Mouse (Mus musculus) cerebellum, adult 9-11 months (tissue): ENCODE measurements around the gene Men1.
A peak's percentile ranks its signal among the peaks of the same experiment; 100 is the strongest.
"Not testable (repeated sequence)": the region's sequence is repeated elsewhere in the genome, so short reads cannot be mapped to it uniquely, and the experiment has no call there.

Experiments used
- DNase-seq: peaks from one replicate; pipeline ENCODE4 v3.0.0; 2022

The Men1 gene

DNA sequence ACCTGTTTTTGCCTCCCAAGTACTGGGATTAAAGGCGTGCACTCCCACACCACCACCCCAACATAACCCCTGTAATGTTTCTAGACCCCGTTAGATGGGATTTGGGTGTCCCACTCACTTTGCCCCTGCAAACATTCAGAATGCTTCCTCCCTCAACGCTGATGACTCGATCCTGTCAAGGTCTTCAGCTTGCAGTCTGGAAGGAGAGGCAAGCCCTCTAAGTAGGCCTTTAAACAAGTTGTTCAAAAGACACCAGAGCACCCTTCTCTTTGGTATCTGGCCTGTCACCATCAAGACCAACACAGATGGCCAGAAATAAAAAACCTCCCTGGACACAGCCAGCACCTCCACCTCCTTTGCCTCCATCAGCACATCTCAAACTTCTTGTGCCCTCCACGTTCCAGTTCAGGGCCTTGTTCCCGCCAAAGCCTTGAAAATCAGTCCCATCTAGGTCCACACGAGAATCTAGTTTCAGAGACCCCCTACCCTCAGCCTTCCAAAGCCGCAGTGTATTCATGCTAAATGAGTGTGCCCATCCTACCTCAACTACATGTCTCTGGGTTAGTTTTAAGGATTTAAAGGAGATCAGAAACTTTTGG lies 29.2 kb upstream of the Men1 start:
- peak; percentile 67 for DNase-seq

DNA sequence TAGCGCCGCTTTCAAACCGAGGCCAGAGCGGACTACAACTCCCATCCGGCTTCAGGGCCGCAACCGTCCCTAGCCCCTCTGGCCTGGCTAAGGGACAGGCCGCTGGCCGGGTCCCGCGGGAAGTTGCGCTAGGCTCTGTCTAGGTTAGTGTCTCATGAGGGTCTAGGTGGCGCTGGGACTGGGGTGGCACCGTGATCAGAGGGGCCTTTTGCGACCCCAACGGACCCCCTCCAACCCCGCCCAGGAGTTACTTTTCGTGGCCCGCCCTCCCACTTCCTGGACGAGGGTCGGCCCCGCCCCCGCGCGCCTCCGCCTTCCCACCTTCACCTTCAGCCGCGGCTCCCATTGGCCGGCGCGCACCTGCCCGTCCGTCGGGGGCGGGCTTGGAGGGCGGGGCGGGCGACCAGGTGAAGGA lies 28.6 kb upstream of the Men1 start, which contains the start of gene Cdc42bpg:
Gene Cdc42bpg (plus strand): TSS at position 320 of the 415 bp plus-strand sequence.
- DNase-seq, result peak; percentile 93

DNA sequence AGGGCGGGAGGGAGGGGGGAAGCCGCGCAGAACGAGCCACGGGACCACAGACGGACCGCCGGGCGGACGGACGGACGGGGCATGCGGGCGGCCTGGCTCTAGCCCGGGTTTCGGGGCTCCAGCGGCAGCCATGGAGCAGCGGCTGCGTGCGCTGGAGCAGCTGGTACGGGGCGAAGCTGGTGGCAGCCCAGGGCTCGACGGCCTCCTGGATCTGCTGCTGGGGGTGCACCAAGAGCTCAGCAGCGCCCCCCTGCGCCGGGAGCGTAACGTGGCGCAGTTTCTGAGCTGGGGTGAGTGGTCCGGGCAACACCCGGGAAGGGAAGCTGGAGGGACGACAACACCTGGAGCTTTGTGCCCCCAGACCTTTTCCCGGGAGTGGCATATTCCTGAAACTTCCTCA lies 28.2 kb upstream of the Men1 start:
- peak; percentile 84 for DNase-seq

DNA sequence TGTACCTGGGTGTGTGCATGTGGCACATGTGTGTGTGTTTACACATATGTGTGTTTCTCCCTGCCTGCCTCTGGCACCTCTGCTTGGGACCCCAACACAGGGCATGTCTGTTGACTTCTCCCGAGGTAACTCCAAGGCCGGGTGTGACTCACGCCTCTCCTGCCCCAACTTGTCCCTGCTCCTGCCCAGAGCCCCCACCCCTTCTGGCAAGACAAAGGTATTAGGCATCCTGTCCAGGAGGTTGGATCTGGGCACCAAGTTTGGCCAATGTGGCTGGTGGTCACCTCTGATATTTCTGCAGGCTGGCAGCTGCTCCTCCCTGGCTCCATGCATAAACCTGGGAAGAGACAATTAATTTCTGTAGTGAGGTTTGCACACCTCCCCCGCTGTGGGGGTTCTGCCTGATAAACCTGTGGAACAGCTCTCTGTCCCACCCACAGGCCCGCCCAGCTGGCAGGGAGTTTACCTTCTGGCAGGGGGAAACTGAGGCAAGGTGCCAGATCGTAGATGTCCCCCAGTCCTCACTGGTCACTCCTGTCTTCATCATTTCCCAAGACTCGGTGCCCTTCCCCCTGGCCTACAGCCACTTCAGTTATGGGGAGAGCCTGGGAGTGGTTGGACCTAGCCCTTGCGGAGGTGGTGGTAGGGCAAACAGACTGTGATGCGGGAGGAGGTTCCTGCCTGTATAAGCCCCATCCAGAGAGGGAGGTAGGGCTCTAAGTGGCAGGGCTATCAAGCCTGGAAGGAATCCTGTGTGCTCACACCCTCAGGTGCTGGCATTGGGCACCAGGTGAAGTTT lies 26.8 kb upstream of the Men1 start:
- DNase-seq, result peak; percentile 83

DNA sequence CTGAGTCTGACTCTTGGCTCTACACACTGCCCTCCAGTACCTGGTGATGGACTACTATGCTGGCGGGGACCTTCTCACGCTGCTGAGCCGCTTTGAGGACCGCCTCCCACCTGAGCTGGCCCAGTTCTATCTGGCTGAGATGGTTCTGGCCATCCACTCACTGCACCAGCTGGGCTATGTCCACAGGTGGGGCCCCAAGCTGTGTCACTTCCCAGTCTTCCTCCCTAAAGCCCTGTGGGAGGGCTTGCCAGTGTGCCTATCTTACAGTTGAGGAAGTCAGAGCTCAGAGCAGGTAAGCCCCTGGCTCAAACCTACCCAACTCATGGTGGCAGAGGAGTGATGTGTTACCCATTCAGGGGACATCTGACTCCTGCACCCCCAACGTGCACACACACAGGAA lies 24.6 kb upstream of the Men1 start:
- DNase-seq, result peak; percentile 78

DNA sequence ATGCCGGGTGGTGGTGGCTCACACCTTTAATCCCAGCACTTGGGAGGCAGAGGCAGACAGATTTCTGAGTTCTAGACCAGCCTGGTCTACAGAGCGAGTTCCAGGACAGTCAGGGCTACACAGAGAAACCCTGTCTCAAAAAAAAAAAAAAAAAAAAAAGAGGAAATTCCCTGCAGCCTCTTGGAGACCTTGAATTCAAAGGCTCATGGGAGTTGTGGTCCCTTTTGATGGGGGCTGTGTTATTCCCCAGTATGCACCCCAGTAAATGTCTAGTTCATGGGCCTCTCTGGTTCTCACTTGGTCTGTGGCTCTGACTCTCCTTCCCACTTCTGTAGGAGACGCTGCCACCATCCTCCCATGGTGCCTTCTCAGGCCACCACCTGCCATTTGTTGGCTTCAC lies 23.0 kb upstream of the Men1 start:
- not testable (repeated sequence) for DNase-seq

DNA sequence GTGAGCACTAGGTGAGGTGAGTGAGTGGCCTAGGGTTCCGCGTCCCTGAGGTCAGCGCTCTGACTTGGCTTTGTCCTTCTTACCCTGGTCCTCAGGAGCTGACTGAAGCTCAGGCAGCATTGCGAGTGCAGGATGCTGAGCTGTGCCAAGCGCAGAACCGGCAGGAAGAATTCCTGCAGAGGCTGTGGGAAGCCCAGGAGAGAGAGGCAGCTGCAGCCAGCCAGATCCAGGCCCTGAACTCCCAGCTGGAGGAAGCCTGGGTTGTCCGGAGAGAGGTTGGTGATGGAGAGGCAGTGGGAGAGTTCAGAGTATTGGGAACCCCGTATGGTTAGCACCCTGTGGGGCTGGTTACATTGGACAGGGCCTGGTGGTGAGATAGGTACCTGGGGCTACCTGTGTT lies 21.0 kb upstream of the Men1 start:
- peak; percentile 57 for DNase-seq

DNA sequence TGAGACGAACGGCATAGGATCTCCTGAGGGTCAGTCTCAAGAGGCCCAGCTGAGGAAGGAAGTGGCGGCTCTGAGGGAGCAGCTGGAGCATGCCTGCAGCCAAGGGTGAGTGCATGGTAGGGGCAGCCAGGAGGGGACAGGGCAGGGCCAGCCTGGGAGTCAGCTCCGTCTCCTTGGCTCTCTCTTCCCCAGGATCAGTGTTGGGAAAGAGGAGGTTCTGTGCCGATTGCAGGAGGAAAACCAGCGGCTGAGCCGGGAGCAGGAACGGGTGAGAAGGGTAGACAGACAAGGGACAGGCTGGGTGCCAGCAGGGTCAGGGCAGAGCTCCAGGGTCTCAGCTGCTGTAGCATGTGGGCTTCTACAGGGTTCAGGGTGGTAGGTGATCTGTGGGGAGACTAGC lies 20.3 kb upstream of the Men1 start:
- DNase-seq, result peak; percentile 48

DNA sequence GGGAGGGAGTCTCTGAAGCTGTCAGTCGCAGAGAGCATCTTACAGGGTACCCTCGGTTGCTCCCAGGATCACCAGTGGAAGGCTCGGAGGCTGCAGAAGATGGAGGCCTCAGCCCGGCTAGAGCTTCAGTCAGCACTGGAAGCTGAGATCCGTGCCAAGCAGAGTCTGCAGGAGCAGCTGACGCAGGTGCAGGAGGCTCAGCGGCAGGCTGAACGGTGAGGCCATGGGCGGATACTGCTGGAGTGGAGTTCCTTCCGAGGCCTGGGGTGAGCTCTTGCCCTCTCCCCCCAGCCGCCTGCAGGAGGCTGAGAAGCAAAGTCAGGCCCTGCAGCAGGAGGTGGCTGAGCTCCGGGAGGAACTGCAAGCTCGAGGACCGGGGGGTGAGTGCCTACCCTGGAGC lies 19.2 kb upstream of the Men1 start:
- peak; percentile 84 for DNase-seq

DNA sequence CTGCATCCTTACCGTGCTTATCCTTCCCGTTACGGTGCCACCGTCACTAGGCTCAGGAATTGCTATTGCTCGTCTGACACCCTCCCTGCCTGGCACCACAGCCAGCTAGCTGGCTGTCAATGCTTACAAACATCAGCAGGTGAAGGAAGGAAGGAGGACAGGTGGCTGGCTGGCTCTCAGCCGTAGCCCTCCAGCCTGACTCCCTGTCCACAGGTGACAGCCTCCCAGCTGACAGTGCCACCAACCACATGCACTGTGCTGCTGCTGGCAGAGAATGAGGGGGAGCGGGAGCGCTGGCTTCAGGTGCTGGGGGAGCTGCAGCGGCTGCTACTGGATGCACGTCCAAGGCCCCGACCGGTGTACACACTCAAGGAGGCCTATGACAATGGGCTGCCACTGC lies 16.6 kb upstream of the Men1 start:
- no peak for DNase-seq

DNA sequence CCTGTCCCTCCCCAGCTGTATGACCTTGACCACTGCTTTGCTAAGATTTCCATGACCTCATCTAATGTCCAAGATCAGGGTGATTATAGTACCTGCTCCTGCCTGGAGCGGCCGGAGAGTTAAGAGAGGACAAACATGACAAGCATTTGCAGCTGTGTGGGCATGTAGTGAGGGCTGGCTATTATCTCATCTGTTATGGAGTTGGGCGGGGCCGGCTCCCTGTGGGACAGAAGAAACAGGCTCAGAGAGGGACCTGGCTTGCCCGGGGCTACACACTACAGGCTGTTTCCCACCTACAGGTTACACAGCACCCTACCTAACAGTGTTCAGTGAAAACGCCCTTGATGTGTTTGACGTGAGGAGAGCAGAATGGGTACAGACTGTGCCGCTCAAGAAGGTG lies 13.4 kb upstream of the Men1 start:
- DNase-seq, result no peak

DNA sequence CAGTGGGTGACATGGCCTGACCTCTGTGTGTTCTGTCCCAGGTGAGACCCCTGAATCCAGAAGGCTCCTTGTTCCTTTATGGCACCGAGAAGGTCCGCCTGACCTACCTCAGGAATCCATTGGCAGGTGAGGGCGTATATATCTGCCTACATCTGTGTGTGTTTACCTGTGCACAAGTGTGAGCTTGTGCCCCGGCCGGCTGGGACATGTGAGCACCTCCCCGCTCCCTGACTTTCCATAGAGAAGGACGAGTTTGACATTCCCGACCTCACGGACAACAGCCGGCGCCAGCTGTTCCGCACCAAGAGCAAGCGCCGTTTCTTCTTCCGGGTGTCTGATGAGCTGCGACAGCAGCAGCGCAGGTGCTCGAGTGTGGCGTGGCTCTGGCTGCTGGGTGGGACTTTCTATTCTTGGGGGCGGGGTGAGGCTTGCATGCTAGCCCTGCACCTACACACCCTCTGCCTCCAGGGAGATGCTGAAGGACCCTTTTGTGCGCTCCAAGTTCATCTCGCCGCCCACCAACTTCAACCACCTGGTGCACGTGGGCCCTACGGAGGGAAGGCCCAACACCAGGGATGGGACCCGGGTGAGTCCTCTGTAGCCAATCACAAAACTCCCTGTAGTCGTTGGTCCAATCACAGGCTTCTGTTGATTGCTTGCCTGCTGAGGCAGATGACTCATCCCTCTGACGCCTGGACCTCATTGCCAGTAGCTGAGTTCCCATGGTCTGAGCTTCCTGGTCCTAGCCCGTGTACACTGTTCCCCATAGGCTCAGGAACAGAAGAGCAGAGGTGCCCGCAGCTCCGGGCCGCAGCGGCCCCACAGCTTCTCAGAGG lies 12.8 kb upstream of the Men1 start:
- DNase-seq, result no peak

DNA sequence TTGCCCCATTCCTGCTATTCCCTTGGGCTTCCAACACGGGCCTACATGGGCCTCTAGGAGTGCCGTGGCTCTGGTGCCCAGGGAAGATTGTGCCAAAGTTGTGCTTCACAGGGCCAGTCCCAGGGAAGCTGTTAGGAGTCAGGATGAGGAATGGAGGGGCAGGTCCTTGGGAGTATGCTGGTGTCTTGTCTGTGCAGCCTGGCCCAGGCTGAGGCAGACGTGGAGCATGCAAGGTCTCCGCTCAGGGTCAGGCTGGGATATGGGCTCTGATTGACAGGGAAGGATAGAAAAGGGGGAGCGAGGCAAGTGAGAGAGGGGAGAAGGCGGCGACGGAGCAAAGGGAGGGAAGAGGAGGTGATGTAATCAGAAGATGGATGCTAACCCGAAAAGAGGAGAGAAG lies 10.0 kb upstream of the Men1 start:
- no peak for DNase-seq

DNA sequence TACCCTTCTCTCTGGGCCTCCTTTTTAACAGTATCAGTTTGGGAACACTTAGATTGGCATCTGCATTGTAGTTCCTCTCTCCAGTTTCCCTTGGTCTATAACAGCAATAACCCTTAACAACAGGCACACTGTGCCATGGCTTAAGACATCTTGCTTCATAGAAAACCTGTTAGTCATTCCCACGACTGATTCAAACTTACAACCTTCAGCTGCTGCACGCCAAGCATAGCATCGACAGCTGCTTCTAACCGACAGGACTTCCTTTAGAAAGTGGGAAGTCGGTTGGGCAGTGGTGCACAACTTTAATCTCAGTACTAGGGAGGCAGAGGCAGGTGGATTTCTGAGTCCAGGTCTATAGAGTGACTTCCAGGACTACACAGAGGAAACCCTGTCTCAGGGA lies 3.6 kb upstream of the Men1 start:
- DNase-seq, result no peak

DNA sequence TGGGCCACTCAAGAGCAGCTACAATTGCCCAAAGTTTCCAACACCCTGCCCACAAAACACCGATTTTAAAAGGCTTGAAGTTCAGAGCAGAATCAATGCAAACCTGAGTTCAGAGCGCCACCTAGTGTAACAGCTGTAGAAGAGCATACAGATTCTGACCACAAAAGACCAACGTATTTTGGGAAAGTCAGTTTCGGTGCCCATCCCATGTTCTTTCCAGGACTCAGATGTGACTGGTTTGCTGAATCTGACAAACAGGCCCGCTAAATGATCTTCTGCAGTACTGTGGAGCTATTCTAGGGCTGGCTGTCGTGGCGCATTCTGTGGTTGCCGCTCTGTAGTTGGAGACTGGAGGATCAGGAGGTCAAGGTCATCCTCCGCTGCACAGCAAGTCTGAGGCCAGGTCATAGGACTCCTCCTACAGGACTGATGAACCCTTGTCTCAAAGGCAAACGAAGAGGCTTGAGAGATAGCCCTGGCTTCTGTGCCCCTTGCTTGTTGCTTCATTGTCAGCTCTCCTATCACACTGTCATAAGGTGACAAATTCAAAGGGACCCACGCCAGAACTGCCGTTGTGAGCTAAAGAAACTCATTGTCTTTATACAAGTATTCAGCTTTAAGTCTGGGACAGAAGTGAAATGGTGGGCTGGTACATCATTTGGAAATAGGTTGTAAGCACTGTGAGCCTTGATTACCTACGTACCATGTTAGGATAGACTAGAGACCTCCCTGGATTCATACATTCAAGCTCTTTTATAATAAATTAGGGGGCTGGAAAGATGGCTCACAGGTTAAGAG lies 2.9 kb upstream of the Men1 start:
- DNase-seq, result peak; percentile 58

DNA sequence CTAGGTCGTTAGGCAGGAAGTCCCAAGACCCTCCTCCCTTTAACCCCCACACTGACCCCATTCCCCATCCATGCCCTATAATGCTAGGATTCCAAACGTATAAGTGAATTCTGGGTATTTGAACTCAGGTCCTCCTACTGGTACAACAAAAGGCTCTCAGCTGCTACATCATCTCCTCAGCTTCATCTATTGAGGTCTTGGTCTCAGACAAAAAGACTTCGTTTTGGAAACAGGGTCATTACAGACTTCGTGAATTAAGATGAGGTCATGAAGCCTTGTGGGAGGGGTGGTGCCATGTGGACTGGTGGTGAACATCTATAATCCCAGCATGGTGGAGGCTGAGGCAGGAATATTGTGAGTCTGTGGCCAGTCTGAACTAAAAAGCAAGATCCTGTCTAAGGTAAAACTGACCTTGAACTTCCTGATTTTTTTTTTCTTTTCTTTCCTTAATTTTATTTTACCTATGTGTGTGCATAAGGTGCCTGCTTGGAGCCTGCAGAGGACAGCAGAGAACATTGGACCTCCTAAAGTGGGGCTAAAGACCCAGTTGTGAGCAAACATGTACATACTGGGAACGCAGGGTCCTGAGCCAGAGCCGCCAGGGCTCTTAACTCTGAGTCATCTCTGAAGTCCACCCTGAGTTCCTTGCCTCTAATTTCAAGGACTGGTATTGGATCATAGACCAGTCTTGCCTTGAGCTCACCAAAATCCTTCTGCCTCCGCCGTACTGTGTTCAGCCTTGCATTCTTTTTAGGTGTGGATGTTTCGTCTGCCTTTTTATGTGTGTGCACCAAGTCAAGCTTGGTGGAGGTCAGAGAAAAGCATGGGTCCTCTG lies 801 bp upstream of the Men1 start:
- no peak for DNase-seq

DNA sequence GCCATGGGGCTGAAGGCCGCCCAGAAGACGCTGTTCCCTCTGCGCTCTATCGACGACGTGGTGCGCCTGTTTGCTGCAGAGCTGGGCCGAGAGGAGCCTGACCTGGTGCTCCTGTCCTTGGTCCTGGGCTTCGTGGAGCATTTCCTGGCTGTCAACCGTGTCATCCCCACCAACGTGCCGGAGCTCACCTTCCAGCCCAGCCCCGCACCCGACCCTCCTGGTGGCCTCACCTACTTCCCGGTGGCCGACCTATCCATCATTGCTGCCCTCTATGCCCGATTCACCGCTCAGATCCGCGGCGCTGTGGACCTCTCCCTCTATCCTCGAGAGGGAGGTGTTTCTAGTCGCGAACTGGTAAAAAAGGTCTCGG lies 664 bp downstream of the Men1 start:
- peak; percentile 61 for DNase-seq

DNA sequence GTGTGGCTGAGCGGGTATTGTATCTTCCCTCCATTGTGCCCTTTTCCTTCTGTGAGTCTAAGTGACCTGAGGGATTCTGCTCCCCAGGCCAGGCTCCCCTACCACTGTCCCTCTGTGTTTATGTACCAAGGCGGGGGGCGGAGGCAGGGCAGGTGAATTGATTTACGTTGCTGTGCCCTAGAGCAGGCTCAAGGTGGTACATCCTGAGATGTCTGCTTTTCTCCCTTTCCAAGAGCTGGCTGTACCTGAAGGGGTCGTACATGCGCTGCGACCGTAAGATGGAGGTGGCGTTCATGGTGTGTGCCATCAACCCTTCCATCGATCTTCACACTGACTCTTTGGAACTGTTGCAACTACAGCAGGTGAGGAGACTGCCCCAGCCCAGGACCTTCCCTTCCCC lies 2.1 kb downstream of the Men1 start:
- DNase-seq, result no peak

DNA sequence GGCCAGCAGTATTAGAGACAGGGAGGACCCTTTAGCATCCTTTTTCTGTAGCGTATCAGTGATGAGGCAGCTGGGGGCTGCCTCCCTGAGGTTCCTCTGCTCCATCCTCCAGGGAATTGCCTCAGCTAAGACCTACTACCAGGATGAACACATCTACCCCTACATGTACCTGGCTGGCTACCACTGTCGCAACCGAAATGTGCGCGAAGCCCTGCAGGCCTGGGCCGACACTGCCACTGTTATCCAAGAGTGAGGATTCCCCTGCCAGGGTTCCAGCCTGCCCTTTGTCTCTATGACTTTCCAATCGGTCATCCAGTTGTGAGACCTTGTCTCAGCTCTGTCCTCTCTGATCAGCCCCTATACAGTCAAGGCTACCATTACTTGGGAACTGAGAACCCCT lies 3.4 kb downstream of the Men1 start:
- no peak for DNase-seq

DNA sequence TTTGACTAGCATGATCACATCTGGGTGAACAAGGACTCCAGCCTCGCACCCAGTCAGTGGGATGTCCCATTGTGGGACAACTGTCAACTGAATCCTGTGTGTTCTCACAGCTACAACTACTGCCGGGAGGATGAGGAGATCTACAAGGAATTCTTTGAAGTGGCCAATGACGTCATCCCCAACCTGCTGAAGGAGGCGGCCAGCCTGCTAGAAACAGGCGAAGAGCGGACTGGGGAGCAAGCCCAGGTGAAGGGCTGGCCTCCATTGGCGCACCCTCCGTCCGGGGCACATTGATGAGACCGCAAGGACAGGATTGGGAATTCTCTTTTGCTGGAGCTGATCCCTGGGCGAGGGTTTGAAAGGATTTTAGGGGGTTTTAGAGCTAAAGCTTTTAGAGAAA lies 3.9 kb downstream of the Men1 start:
- no peak for DNase-seq

DNA sequence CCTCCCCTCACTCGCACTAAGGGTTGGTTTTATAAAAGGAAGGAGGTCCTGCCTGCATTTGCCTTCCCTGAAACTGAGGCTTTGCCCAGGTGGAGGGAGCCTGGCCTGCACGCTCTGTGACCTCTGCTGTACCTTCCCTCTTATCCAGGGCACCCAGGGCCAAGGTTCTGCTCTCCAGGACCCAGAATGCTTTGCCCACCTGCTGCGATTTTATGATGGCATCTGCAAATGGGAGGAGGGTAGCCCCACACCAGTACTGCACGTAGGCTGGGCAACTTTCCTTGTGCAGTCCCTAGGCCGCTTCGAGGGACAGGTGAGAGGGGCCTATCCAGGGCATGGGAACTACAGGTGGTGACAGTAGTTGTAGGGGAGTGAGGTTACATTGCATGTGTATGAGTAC lies 4.4 kb downstream of the Men1 start:
- DNase-seq, result no peak

DNA sequence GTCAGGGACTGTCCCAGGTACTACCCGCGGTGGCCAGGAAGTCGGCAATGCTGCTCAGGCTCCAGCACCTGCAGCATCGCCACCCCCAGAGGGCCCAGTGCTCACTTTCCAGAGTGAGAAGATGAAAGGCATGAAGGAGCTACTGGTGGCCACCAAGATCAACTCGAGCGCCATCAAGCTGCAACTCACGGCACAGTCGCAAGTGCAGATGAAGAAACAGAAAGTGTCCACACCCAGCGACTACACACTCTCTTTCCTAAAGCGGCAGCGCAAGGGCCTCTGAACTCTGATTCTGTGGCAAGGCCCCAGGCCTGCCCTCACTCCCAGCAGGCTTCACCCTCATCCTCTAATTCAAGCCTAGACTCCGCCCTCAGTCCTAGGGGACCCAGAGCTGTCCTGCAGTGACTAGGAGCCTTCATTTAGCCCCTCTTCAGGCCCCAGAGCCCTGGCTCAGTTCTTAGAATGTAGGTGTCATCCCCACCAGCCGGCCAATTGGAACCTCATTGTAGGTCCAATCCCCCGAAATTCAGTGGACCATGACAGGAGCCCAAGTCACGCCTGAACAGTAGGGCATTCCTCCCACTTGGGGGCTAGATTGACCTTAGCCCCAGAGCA lies 5.2 kb downstream of the Men1 start:
- peak; percentile 65 for DNase-seq
